Mouse (Mus musculus) brain, embryonic 14.5 days (tissue): ENCODE data around the gene Zswim8. TPM values are rescaled to one million over a fixed set of nuclear protein-coding genes. Genes with fewer than 3 reads are reported as not detected.
A peak's percentile ranks its signal among the peaks of the same experiment; 100 is the strongest.

Experiments
- DNase-seq: peaks from one replicate; pipeline ENCODE4 v3.0.0-alpha.2; 2011; ENCODE audit warnings: low read depth
- CTCF ChIP-seq: fragments of 200-500 bp; IDR thresholded peaks from 2 replicates; pipeline ENCODE4 v1.5.1; 2012; ENCODE audit warnings: inconsistent platforms, mild to moderate bottlenecking, moderate library complexity, borderline replicate concordance; ENCODE audit not compliant: insufficient read depth, insufficient read length; ENCODE audit errors: extremely low read depth
- POLR2A ChIP-seq: fragments of 200-500 bp; IDR thresholded peaks from 2 replicates; pipeline ENCODE4 v1.6.1; 2012; ENCODE audit warnings: mild to moderate bottlenecking, inconsistent platforms, borderline replicate concordance; ENCODE audit not compliant: poor library complexity, insufficient read depth, insufficient read length, severe bottlenecking; ENCODE audit errors: extremely low read depth
- polyA plus RNA-seq: library from polyadenylated mRNA; depleted of rRNA; stranded (reverse); fragments of >200 nt; gene quantifications from 2 replicates; pipeline ENCODE4 v1.2.3, GENCODE M21; 2012

Gene Zswim8
- polyA plus RNA-seq, 1 experiment: 245 TPM

DNA sequence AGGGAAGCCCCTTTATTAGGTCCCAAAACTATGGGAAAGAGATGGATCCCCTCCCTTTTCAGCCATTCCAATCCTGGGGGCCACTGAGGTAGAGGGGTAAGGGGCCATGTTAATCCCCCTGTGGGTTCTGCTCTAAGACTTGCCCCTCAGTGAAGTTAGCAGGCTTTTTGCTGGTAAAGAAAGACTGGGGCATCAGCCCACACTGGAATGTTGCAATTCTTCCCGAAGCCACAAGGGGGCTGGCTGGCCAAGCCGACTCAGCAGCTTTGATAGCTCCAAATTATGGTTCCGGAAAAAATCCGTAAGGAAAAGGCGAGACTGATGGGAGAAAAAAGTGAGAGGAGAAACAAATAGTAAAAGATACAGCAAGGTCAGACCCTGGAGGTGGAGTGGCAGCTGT, 16.7 kb downstream of the Zswim8 start:
- peak; percentile 69 for DNase-seq
- TF ChIP-seq POLR2A: no peak
- TF ChIP-seq CTCF: peak; percentile 94

- TF ChIP-seq POLR2A: no peak
- TF ChIP-seq CTCF: no peak
- DNase-seq: no peak
Measured at GRCm38 (mm10) chr14:20725660-20726339, 18.4 kb downstream of the Zswim8 start.

- TF ChIP-seq CTCF: no peak
- no peak for TF ChIP-seq POLR2A
- no peak for DNase-seq
Measured at GRCm38 (mm10) chr14:20729871-20730270, 22.5 kb downstream of the Zswim8 start.

DNA sequence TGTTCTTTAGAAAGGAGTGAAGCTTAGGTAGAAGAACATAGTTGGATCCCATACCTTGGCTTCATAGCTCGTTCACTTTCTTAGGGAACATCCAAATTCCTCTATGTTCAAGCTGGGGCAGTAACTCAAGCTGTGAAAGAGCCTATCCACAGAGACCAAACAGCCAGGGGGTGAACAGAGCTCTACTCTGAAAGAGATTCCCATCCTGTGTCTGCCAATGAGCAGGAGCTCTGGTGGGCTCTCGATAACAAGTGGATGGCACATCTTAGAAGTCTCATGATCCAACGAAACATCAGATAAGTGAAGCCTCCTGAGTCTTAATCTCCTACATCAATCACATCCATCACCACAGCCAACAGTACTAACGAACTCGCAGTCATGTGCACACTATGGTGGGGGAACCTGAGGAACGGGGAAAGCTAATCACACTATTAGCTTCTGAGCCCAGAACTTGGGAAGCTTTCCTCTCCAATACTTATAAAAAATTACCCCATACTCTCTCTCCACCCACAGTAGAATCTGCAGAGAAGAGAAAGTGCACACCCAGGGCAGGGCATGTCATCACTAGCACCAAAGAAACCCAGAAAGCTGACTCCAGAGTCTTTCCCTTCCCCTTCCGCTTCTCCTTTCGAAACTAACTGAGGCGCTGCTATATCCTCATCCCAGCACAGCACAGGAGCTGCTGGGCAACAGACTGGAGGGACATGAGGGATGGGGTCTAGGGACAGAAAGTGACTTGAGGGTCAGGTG, 23.7 kb downstream of the Zswim8 start:
- DNase-seq: no peak
- no peak for TF ChIP-seq POLR2A
- no peak for TF ChIP-seq CTCF

DNA sequence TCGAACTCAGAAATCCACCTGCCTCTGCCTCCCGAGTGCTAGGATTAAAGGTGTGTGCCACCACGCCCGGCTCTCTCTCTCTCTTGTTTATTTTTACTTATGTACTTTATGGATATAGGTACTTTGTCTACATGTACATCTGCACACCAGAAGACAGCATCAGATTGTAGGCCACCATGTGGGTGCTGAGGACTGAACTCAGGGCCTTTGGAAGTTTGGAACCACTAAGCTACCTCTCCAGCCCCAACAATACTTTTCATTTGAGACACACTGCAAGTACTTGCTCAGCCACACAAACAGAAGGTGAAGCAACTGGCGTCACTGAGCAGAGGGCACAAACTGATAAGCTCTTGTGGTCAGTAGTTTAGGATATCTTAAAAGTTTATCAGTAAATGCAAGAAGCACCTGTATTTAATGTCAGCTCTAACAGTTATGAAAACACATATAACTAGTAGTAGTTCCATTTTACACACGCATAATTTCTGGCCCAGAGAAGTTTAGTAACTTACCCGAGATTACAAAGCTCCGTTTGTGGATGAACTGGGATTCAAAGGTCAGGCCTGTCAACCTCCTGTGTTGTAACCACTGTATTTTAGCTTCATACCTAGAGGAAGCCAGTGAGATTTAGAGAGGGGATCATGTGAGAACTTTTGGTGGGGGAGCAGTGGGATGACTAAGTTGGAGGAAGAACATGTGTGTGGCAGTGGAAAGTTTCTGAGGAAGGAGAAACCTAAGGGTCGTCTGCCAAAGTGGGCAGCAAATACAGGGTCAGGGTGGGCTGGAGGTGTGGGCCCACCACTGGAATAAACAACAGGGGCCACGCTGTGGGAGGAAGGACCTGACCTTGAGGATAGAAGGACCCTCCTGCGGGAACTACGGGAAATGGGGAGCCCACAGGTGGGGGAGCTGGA, 25.9 kb downstream of the Zswim8 start:
- TF ChIP-seq CTCF (no peak), POLR2A (no peak)

GRCm38 (mm10) chr14:20733952-20734774, 26.8 kb downstream of the Zswim8 start, which contains the start of gene Ndst2:
Gene Ndst2 (minus strand): TSS chr14:20734562.
- peak; percentile 95 for DNase-seq
- no peak for TF ChIP-seq CTCF
- TF ChIP-seq POLR2A: peak; percentile 94

More for the DNA sequence above, 25.9 kb downstream of the Zswim8 start:
- DNase-seq: no peak

GRCm38 (mm10) chr14:20735052-20735451, 27.7 kb downstream of the Zswim8 start:
- TF ChIP-seq POLR2A (no peak), CTCF (no peak)
- no peak for DNase-seq

GRCm38 (mm10) chr14:20735892-20736390, 28.6 kb downstream of the Zswim8 start:
- no peak for TF ChIP-seq POLR2A
- no peak for TF ChIP-seq CTCF
- DNase-seq: no peak

DNA sequence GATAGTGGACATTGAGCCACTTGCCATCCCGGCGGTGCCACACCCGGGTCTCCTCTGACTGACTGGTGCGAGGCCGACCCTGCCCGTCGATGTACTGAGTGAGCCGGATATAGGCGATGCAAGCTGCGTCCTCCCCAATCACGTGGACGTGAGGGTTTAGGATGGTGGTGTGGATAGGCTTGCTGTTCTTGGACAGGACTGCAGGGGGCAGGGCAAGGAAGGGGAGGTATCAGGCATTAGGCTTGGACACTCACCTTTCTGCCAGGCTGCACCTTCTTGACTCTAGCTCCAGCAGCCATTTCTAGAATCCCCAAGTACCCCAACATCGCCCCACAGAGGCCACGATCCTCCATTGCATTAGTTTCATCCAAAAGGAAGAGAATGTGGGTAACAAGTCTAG, 30.0 kb downstream of the Zswim8 start:
- DNase-seq: peak; percentile 40
- TF ChIP-seq CTCF: peak; percentile 65
- TF ChIP-seq POLR2A: no peak

DNA sequence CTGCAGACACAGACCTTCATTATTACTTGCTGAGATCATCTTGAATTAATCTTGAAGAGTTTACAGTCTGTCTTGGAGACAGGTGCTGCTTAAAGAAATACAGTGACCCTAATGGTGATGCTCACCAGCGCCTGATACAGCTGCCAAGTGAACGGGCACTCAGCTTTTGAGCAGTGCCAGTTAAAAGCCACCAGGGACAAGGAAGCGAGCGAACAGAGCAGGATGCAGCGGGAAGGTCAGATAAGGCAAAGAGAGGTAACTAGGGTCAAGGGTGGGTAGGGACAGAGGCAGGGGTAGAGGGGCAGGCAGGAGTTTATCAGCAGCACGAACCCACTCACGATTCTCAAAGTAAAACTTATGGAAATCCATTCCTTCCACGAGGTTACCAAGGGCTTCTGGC, 31.2 kb downstream of the Zswim8 start:
- no peak for DNase-seq
- no peak for TF ChIP-seq CTCF
- TF ChIP-seq POLR2A: no peak

GRCm38 (mm10) chr14:20741301-20741700, 33.9 kb downstream of the Zswim8 start:
- TF ChIP-seq POLR2A (no peak), CTCF (no peak)
- DNase-seq: no peak

- no peak for DNase-seq
- TF ChIP-seq CTCF (no peak), POLR2A (no peak)
Measured at GRCm38 (mm10) chr14:20743614-20744013, 36.3 kb downstream of the Zswim8 start.
